Mouse (Mus musculus) hematopoietic stem cell, adult 5-6 weeks (primary cell): ENCODE measurements around the gene Tgfbr3. TPM values are rescaled to one million over a fixed set of nuclear protein-coding genes. Genes with fewer than 3 reads are reported as not detected.

Experiments
- ATAC-seq, 2 experiments: fragments of 125-278 bp in 1 of 2; replicated peaks in 1 of 2; 2 replicates each; pipeline ENCODE4 v1.8.0; 2016 to 2017; ENCODE audit warnings: inconsistent platforms in 2 of 2, mild to moderate bottlenecking in 2 of 2, moderate number of reproducible peaks in 2 of 2, low read depth in 1 of 2, moderate TSS enrichment in 1 of 2; ENCODE audit not compliant: low FRiP score in 2 of 2, poor library complexity in 2 of 2, severe bottlenecking in 2 of 2, insufficient read depth in 1 of 2, low TSS enrichment in 1 of 2
- total RNA-seq: library from RNA; stranded (forward); fragments of 172-1452, 232-1000 nt; gene quantifications from 2 replicates; pipeline ENCODE4 v1.2.3, GENCODE M21; 2017

The Tgfbr3 gene
- total RNA-seq, 1 experiment from 2014 or later: 17.4 TPM

- ATAC-seq: no peak
Observed at GRCm38 (mm10) chr5:107285563-107285962, 3.9 kb downstream of the Tgfbr3 start.

DNA sequence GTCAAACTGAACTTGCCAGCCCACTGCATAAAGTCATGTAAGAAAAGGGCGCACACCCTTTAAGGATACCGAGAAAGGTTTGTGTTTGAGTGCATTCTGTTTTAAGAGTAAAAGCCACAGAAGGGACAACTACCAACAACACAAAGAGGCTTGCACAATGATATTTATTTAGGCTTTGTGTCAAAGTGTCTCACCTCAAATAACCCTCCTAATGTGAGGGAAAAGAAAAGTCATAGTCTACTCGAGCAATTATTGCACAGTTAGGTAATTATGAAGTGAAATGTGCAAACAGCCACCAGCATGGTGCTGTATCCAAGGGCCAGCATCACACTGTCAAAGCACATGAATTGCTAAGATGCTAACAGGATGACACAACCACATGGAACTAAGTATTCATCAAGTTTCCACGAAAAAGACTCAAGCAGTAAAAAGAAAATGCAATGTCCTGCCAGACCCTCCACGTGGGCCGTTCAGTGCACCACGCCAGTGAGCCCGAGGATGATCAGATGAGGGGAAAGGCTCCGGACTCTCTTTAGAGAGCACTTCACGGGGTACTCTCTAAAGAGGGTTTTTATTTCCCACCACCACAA is 5.4 kb downstream of the Tgfbr3 start:
- no peak for ATAC-seq

DNA sequence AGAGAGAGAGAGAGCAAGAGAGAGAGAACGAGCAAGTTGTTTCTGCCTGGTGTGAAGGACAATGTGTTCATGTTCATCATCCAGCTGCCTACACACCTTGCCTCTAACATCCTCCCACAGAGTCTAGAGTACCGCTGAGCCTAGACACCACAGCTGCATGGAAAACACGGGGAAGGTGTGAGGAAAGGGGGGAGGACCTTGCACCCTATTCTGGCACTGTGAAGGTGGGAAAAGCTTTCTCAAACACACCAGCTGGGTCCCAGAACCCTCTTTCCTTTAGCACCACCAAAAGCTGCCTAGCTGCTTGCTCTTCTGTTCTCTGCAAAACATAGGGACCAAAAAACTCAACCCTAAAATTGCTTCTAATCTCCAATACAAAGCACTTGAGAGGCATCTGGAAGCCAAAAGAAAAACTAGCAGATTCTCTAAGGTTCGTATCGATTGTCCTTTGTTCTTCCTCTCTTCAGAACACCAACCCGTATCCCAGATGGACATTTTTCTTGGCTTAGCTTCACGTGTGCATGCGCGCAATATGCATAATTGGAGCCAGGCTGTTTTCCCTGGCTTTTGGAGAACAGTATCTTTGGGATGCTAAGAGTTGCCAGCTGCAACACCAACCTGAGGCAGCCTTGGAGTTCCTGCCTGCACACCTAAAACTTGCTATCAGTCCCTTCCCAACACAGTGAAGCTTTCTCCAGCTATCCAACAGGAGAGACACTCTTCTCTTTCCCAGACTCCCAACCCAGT is 6.7 kb downstream of the Tgfbr3 start:
- no peak for ATAC-seq

GRCm38 (mm10) chr5:107279263-107279662 is 10.2 kb downstream of the Tgfbr3 start:
- ATAC-seq: no peak

GRCm38 (mm10) chr5:107276186-107276585 is 13.2 kb downstream of the Tgfbr3 start:
- ATAC-seq: no peak

GRCm38 (mm10) chr5:107272252-107273028 is 17.0 kb downstream of the Tgfbr3 start:
- no peak for ATAC-seq

- ATAC-seq: no peak
Observed at GRCm38 (mm10) chr5:107269006-107269328, 20.5 kb downstream of the Tgfbr3 start.

- ATAC-seq: no peak
Observed at GRCm38 (mm10) chr5:107268121-107269005, 21.1 kb downstream of the Tgfbr3 start.

GRCm38 (mm10) chr5:107266566-107266965 is 22.9 kb downstream of the Tgfbr3 start:
- ATAC-seq: no peak

- ATAC-seq: no peak; a peak in 1 of 4 replicates
Observed at GRCm38 (mm10) chr5:107264426-107265360, 24.7 kb downstream of the Tgfbr3 start.

- no peak for ATAC-seq
Observed at GRCm38 (mm10) chr5:107263836-107264235, 25.6 kb downstream of the Tgfbr3 start.

GRCm38 (mm10) chr5:107261930-107262329 is 27.5 kb downstream of the Tgfbr3 start:
- ATAC-seq: no peak

GRCm38 (mm10) chr5:107260708-107261495 is 28.5 kb downstream of the Tgfbr3 start:
- no peak for ATAC-seq

GRCm38 (mm10) chr5:107259487-107260040 is 29.9 kb downstream of the Tgfbr3 start:
- ATAC-seq: no peak

DNA sequence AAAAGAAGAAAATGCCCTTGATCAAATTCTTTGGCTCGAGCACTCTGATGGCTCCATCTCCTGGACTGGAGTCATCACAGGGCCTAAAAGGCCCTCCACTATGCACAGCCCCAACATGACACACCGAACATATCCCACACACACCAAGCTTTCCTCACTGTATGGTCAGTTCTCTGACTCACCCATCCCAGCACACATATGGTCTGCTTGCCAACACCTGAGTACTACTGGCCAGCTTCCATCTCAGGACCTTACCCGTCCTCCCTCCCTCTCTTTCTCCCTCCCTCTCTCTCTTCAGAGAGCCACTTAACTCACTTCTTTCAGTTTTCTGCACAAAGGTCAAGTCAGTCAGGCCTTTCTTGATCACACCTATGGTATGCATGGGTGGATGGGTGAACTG is 36.0 kb downstream of the Tgfbr3 start:
- no peak for ATAC-seq

DNA sequence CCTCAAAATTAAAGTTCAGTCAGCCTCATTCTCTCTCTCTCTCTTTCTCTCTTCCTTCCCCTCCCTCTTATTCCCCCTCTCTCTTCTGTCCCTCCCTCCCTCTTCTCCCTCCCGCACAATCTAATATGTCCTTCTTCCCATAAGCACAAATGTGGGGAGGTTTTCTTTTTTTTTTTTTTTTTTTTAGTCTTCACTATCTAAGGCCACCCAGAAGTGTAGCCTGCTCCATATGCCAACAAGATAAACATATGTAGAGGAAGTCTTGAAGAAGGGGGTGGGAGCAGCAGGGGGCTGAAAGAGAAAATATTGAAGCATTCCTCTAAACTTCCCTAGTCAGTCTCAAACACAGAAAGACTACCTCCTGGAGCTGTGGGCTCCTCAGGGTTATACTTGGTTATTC is 37.0 kb downstream of the Tgfbr3 start:
- 0 out of 4 replicates have a peak, but pooled peaks of 1 of the 2 experiments have one; percentile 36 for ATAC-seq
